Mouse (Mus musculus) forebrain, embryonic 14.5 days (tissue): ENCODE results near the gene Gm29797. TPM values are rescaled to one million over a fixed set of nuclear protein-coding genes. Genes with fewer than 3 reads are reported as not detected.

Experiments
- ATAC-seq: fragments of 200-750 bp; cut with Nextera tagmentation; 2 replicates; pipeline ENCODE4 v1.8.0; 2017; ENCODE audit warnings: mild to moderate bottlenecking, moderate library complexity
- DNase-seq: peaks from one replicate; pipeline ENCODE4 v3.0.0-alpha.2; 2015; ENCODE audit warnings: low spot score
- H3K27ac ChIP-seq: fragments of 300-500 bp; sonication (generic); 2 replicates; pipeline ENCODE4 v1.5.1; 2014; ENCODE audit warnings: low read depth, mild to moderate bottlenecking, control low read depth, low read length, moderate library complexity
- H3K27me3 ChIP-seq: fragments of 300-500 bp; sonication (generic); replicated peaks from 2 replicates; pipeline ENCODE4 v1.6.1; 2014; ENCODE audit warnings: low read length, control low read depth, mixed read lengths; ENCODE audit not compliant: control insufficient read depth, insufficient read depth
- H3K36me3 ChIP-seq: fragments of 300-500 bp; sonication (generic); 2 replicates; pipeline ENCODE4 v1.6.1; 2014; ENCODE audit warnings: low read length, control low read depth; ENCODE audit not compliant: control insufficient read depth, insufficient read depth
- H3K4me1 ChIP-seq: fragments of 300-500 bp; sonication (generic); 2 replicates; pipeline ENCODE4 v1.6.1; 2014; ENCODE audit warnings: antibody characterized with exemption, low read length, control low read depth; ENCODE audit not compliant: control insufficient read depth, insufficient read depth
- H3K4me2 ChIP-seq: fragments of 300-500 bp; sonication (generic); 2 replicates; pipeline ENCODE4 v1.6.1; 2014; ENCODE audit warnings: mild to moderate bottlenecking, control low read depth, low read length
- H3K4me3 ChIP-seq: fragments of 300-500 bp; sonication (generic); 2 replicates; pipeline ENCODE4 v1.5.1; 2014; ENCODE audit warnings: low read depth, low read length, control low read depth
- H3K9ac ChIP-seq: fragments of 300-500 bp; sonication (generic); 2 replicates; pipeline ENCODE4 v1.6.1; 2014; ENCODE audit warnings: mild to moderate bottlenecking, low read length, control low read depth, moderate library complexity
- H3K9me3 ChIP-seq: fragments of 300-500 bp; sonication (generic); replicated peaks from 2 replicates; pipeline ENCODE4 v1.6.1; 2016; ENCODE audit warnings: low read length, control low read depth, mixed read lengths; ENCODE audit not compliant: control insufficient read depth
- WGBS: fragments of 180-500 bp; shearing (Covaris S2); extraction: QIAGEN DNeasy Blood & Tissue Kit; methylation state at CpG from one replicate; pipeline ENCODE4 v1.1.7; 2014; 5-methylcytosine and 5-hydroxymethylcytosine counted together
- polyA plus RNA-seq: library from polyadenylated mRNA; unstranded; fragments of >200 nt; fragmentation: Nextera tagmentation; extraction: Ambion mirVana; gene quantifications from 2 replicates; pipeline ENCODE4 v1.2.1, GENCODE M21; 2014

Gene Gm29797
- polyA plus RNA-seq, 1 experiment from 2014 or later = not detected

GRCm38 (mm10) chr2:181685686-181686085, 28.9 kb downstream of the Gm29797 start:
- Histone ChIP-seq H3K27ac (no peak overlapping the region), H3K36me3 (peaks cover 45% of the 10 kb centered on the region), H3K4me2 (no peak overlapping the region), H3K4me3 (no peak overlapping the region), H3K9me3 (no peaks in the 10 kb centered on the region), H3K9ac (no peak overlapping the region), H3K27me3 (no peaks in the 10 kb centered on the region), H3K4me1 (peaks cover 3% of the 10 kb centered on the region; the same call in 1 of the 2 replicates)
- WGBS = 94% methylated on average over 4 of the region's 4 CpGs
- ATAC-seq (no peak), DNase-seq (no peak)

GRCm38 (mm10) chr2:181687586-181687985, 30.8 kb downstream of the Gm29797 start:
- Histone ChIP-seq H3K27me3 (no peaks in the 10 kb centered on the region), H3K27ac (no peak overlapping the region), H3K4me1 (peaks cover 4% of the 10 kb centered on the region; the same call in 1 of the 2 replicates), H3K36me3 (peaks cover 45% of the 10 kb centered on the region), H3K4me2 (no peak overlapping the region), H3K9me3 (no peaks in the 10 kb centered on the region), H3K9ac (no peak overlapping the region), H3K4me3 (no peak overlapping the region)
- 94% methylated on average over 8 of the region's 8 CpGs for WGBS
- ATAC-seq (no peak), DNase-seq (no peak)

GRCm38 (mm10) chr2:181689466-181690160, 32.8 kb downstream of the Gm29797 start:
- peaks cover 11% of the 10 kb centered on the region; the same call in 1 of the 2 replicates for H3K4me1 ChIP-seq
- H3K4me2 ChIP-seq = no peak overlapping the region
- no peak overlapping the region for H3K9ac ChIP-seq
- H3K4me3 ChIP-seq = no peak overlapping the region
- WGBS = 91% methylated on average over 10 of the region's 10 CpGs
- H3K27me3 ChIP-seq = no peaks in the 10 kb centered on the region
- DNase-seq = no peak
- H3K9me3 ChIP-seq = no peaks in the 10 kb centered on the region
- peaks cover 42% of the 10 kb centered on the region for H3K36me3 ChIP-seq
- no peak for ATAC-seq
- H3K27ac ChIP-seq = no peak overlapping the region

GRCm38 (mm10) chr2:181691083-181691482, 34.2 kb downstream of the Gm29797 start:
- no peak overlapping the region for H3K4me2 ChIP-seq
- H3K9ac ChIP-seq = 0 out of 2 replicates have a peak overlapping the region, but pooled peaks have one; percentile 17
- peaks cover 11% of the 10 kb centered on the region; the same call in 1 of the 2 replicates for H3K4me1 ChIP-seq
- WGBS = 79% methylated on average over 6 of the region's 6 CpGs
- ATAC-seq = no peak
- no peaks in the 10 kb centered on the region for H3K9me3 ChIP-seq
- no peak for DNase-seq
- H3K36me3 ChIP-seq = peaks cover 33% of the 10 kb centered on the region
- no peak overlapping the region for H3K27ac ChIP-seq
- no peak overlapping the region for H3K4me3 ChIP-seq
- no peaks in the 10 kb centered on the region for H3K27me3 ChIP-seq

- peaks cover 11% of the 10 kb centered on the region; the same call in 1 of the 2 replicates for H3K4me1 ChIP-seq
- no peaks in the 10 kb centered on the region for H3K27me3 ChIP-seq
- ATAC-seq = no peak
- no peaks in the 10 kb centered on the region for H3K9me3 ChIP-seq
- H3K27ac ChIP-seq = no peak overlapping the region
- no peak for DNase-seq
- no peak overlapping the region for H3K4me2 ChIP-seq
- 89% methylated on average over 4 of the region's 4 CpGs for WGBS
- H3K36me3 ChIP-seq = peaks cover 31% of the 10 kb centered on the region
- no peak overlapping the region for H3K4me3 ChIP-seq
- H3K9ac ChIP-seq = no peak overlapping the region
Observed at GRCm38 (mm10) chr2:181691571-181691970, 34.7 kb downstream of the Gm29797 start.

GRCm38 (mm10) chr2:181692304-181692703, 35.5 kb downstream of the Gm29797 start:
- DNase-seq (no peak), ATAC-seq (no peak)
- peak overlapping the region; percentile 71; the same call in 1 of the 2 replicates for H3K4me3 ChIP-seq
- WGBS = 85% methylated on average over 3 of the region's 3 CpGs
- H3K4me1 ChIP-seq = peaks cover 11% of the 10 kb centered on the region; the same call in 1 of the 2 replicates
- H3K4me2 ChIP-seq = peak overlapping the region; percentile 81; the same call in 1 of the 2 replicates
- no peak overlapping the region for H3K9ac ChIP-seq
- no peaks in the 10 kb centered on the region for H3K27me3 ChIP-seq
- H3K9me3 ChIP-seq = no peaks in the 10 kb centered on the region
- H3K27ac ChIP-seq = no peak overlapping the region
- peaks cover 23% of the 10 kb centered on the region for H3K36me3 ChIP-seq

- H3K27me3 ChIP-seq = no peaks in the 10 kb centered on the region
- peaks cover 11% of the 10 kb centered on the region; the same call in 1 of the 2 replicates for H3K4me1 ChIP-seq
- peaks cover 15% of the 10 kb centered on the region for H3K36me3 ChIP-seq
- peak; percentile 80 for DNase-seq
- ATAC-seq = peak; percentile 91
- H3K4me3 ChIP-seq = peak within 1 kb of the TSS; percentile 71
- under 1% methylated on average over 74 of the region's 75 CpGs for WGBS
- no peaks in the 10 kb centered on the region for H3K9me3 ChIP-seq
- peak within 1 kb of the TSS; percentile 35; the same call in 1 of the 2 replicates for H3K27ac ChIP-seq
- H3K4me2 ChIP-seq = peak within 1 kb of the TSS; percentile 81
- peak within 1 kb of the TSS; percentile 83 for H3K9ac ChIP-seq
Observed at GRCm38 (mm10) chr2:181693339-181694280, 36.8 kb downstream of the Gm29797 start, which contains the start of gene Rgs19. Rgs19 (minus strand) TSS chr2:181693977.

- Histone ChIP-seq H3K9ac (0 out of 2 replicates have a peak overlapping the region, but pooled peaks have one; percentile 83), H3K9me3 (no peaks in the 10 kb centered on the region), H3K36me3 (peaks cover 5% of the 10 kb centered on the region), H3K4me3 (no peak overlapping the region), H3K27me3 (no peaks in the 10 kb centered on the region), H3K27ac (no peak overlapping the region), H3K4me1 (peaks cover 11% of the 10 kb centered on the region; the same call in 1 of the 2 replicates), H3K4me2 (peak overlapping the region; percentile 81; the same call in 1 of the 2 replicates)
- 87% methylated on average over 3 of the region's 3 CpGs for WGBS
- no peak for DNase-seq
- no peak for ATAC-seq
Observed at GRCm38 (mm10) chr2:181694581-181694980, 37.7 kb downstream of the Gm29797 start.
